Mouse (Mus musculus) erythroblast, embryonic 14.5 days (primary cell): ENCODE results near the gene B3gnt3. TPM values are rescaled to one million over a fixed set of nuclear protein-coding genes. Genes with fewer than 3 reads are reported as not detected.

ENCODE experiments used
- H3K27me3 ChIP-seq: 2 replicates; pipeline ENCODE4 v1.6.1; 2012; ENCODE audit warnings: inconsistent platforms; ENCODE audit not compliant: control insufficient read depth
- H3K36me3 ChIP-seq: 2 replicates; pipeline ENCODE4 v1.6.1; 2012; ENCODE audit warnings: mild to moderate bottlenecking, inconsistent platforms; ENCODE audit not compliant: control insufficient read depth
- H3K4me1 ChIP-seq: 2 replicates; pipeline ENCODE4 v1.6.1; 2012; ENCODE audit warnings: inconsistent platforms; ENCODE audit not compliant: control insufficient read depth
- H3K4me3 ChIP-seq: replicated peaks from 2 replicates; pipeline ENCODE3; 2012; ENCODE audit warnings: moderate library complexity, mild to moderate bottlenecking, inconsistent platforms
- H3K9me3 ChIP-seq: 2 replicates; pipeline ENCODE4 v1.6.1; 2012; ENCODE audit warnings: low read length, inconsistent platforms, mixed read lengths; ENCODE audit not compliant: control insufficient read depth
- GATA1 ChIP-seq: IDR thresholded peaks from 2 replicates; pipeline ENCODE4 v1.6.1; 2012; ENCODE audit warnings: low read length, inconsistent platforms, mixed read lengths
- TAL1 ChIP-seq: IDR thresholded peaks from 3 replicates; pipeline ENCODE4 v1.6.1; 2012; ENCODE audit warnings: low read length, inconsistent platforms, mixed read lengths
- polyA plus RNA-seq: library from polyadenylated mRNA; stranded (reverse); fragments of >175 nt; gene quantifications from 2 replicates; pipeline ENCODE4 v1.2.3, GENCODE M21; 2012

Gene B3gnt3
- polyA plus RNA-seq, 1 experiment = 3.4 TPM

DNA sequence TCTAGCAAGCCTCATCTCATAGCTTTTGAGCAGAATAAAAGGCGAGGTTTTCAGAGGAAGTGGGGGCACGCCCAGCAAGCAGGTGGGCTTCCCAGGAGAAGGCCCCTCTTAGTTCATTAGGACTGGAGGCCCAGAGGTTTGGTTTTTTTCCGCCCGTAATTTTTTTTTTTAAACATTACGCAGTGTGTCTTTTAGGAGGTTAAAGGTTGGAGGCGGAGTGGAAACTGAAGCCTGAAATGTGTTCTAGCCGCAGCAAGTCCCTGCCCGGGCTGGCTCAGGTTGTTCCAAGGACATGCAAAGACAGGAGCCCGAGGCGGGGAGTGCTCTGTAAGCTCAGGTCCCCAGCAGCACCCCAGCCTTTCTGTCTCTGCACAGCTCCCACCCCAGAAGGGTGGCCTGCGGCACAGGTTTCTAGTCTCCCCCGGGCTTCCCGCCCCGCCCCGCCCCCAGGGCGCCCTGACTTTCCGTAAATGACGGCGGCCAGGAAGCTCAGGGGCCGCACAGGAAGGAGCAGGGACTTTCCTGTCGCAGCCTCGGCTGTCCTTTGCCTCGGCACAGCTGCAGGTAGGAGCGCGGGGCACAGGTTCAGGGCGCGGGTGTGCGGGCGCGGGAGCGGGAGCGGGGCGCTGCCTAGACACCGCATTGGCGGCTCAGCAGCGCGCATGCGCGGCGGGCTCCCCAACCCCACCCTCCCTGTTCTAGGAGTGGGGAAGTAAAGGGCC lies 25.4 kb downstream of the B3gnt3 start, which contains the start of gene Jak3:
Jak3 (plus strand) TSS at position 277 of the 722 bp plus-strand sequence.
- H3K9me3 ChIP-seq = peaks cover 15% of the 10 kb centered on the region
- peaks cover 34% of the 10 kb centered on the region for H3K4me1 ChIP-seq
- peaks cover 15% of the 10 kb centered on the region for H3K27me3 ChIP-seq
- TF ChIP-seq TAL1 (no peak), GATA1 (no peak)
- peak within 1 kb of the TSS; percentile 80 for H3K4me3 ChIP-seq
- H3K36me3 ChIP-seq = peaks cover 10% of the 10 kb centered on the region

DNA sequence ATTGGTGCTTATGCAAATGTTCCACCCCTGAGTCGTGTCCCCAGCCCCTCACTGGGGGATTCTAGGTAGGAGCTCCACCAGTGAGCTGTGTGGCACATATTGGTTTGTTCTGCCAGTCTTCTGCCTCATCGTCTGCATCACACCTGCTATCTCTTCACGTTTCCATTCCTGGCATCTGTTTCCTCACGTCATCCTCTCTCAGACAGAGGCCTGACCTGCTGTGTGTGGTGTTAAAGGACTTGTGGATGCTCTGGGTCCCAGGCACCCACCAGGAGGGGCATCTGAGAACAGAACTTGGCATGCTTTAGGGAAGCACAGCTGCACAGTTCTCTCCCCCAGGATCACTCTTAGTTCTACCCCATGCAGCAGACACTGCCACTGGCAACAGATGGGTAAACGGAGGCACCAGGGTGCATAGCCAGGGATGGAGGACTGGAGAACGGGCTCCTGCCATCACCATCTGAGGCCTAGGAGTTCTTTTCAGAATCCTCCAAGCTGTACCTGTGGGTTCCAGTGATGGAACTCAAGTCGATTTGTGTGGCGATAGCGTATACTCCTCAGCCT lies 26.1 kb downstream of the B3gnt3 start:
- peaks cover 7% of the 10 kb centered on the region for H3K36me3 ChIP-seq
- peaks cover 19% of the 10 kb centered on the region for H3K27me3 ChIP-seq
- peaks cover 39% of the 10 kb centered on the region for H3K4me1 ChIP-seq
- no peak for TF ChIP-seq TAL1
- TF ChIP-seq GATA1 = no peak
- peak overlapping the region; percentile 80 for H3K4me3 ChIP-seq
- peaks cover 14% of the 10 kb centered on the region for H3K9me3 ChIP-seq

DNA sequence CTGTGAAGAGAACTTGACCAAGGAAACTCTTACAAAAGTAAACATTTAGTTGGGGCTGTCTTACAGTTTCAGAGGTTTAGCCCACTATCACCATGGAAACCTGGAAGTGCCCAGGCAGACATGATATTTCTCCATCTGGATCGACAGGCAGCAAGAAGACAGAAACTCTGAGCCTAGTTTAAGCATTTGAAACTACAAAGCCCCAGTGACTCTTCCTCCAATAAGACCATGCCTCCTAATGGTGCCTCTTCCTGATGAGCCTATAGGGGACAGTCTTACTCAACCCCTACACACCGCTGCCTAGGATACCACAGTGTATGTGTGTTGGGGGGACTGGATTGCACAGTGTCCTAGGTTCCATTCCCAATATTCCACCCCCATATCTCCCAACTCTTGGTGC lies 27.5 kb downstream of the B3gnt3 start:
- H3K27me3 ChIP-seq = peaks cover 27% of the 10 kb centered on the region
- no peak overlapping the region for H3K4me3 ChIP-seq
- H3K9me3 ChIP-seq = peaks cover 4% of the 10 kb centered on the region
- peaks cover 39% of the 10 kb centered on the region for H3K4me1 ChIP-seq
- H3K36me3 ChIP-seq = peaks cover 2% of the 10 kb centered on the region
- TF ChIP-seq GATA1 = no peak
- TF ChIP-seq TAL1 = no peak

DNA sequence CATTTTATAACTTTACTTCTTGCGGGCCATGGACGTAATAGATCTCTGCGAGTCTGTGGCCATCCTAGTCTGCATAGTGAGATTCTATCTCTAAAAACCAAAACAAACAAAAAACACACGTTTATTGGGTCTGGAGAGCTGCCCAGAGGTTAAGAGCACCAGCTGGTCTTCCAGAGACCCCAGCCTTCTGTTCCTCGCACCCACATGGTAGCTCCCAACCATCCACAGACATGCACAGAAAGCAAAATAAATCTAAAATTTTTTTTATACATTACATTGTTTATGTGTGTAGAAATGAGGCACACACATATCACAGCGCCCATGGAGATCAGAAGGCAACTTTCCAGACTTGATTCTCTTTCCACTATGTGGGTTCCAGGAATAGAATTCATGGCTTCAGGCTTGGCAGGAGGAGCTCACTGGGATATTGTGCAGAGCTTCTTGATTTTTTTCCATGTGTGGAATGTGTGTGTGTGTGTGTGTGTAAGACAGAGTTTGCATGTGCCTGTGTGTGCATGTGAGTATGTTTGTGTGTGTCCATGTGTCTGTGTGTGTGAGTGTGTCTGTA lies 29.3 kb downstream of the B3gnt3 start:
- H3K9me3 ChIP-seq = no peaks in the 10 kb centered on the region
- TF ChIP-seq TAL1 = no peak
- no peak for TF ChIP-seq GATA1
- H3K4me1 ChIP-seq = peaks cover 31% of the 10 kb centered on the region
- H3K36me3 ChIP-seq = no peaks in the 10 kb centered on the region
- peaks cover 43% of the 10 kb centered on the region for H3K27me3 ChIP-seq
- H3K4me3 ChIP-seq = peak overlapping the region; percentile 59

DNA sequence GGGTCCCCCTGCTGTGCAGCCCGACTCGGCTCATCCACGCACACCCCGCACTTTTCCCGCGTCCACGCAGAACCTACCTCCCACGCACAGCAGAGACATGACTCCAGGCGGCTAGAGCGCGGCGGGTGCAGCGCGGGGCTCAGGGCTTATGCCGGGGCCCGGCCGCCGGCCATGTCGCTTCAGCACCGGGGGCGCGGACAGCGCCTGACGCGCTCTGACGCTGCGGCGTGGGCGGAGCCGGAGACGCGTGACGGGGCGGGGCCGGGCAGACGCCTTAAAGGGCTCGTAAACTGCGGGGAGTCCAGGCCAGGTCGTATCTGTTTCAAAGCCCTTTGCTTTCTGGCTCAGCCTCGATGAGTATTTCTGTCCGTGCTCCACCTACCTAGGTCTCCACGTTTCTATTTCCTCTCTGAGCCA lies 30.0 kb downstream of the B3gnt3 start, which contains the start of gene Unc13a:
Unc13a (minus strand) TSS at position 209 of the 417 bp plus-strand sequence.
- Histone ChIP-seq H3K4me3 (peak within 1 kb of the TSS; percentile 59), H3K4me1 (peaks cover 25% of the 10 kb centered on the region), H3K36me3 (no peaks in the 10 kb centered on the region), H3K9me3 (no peaks in the 10 kb centered on the region), H3K27me3 (peaks cover 50% of the 10 kb centered on the region)
- TF ChIP-seq TAL1 = no peak
- no peak for TF ChIP-seq GATA1

DNA sequence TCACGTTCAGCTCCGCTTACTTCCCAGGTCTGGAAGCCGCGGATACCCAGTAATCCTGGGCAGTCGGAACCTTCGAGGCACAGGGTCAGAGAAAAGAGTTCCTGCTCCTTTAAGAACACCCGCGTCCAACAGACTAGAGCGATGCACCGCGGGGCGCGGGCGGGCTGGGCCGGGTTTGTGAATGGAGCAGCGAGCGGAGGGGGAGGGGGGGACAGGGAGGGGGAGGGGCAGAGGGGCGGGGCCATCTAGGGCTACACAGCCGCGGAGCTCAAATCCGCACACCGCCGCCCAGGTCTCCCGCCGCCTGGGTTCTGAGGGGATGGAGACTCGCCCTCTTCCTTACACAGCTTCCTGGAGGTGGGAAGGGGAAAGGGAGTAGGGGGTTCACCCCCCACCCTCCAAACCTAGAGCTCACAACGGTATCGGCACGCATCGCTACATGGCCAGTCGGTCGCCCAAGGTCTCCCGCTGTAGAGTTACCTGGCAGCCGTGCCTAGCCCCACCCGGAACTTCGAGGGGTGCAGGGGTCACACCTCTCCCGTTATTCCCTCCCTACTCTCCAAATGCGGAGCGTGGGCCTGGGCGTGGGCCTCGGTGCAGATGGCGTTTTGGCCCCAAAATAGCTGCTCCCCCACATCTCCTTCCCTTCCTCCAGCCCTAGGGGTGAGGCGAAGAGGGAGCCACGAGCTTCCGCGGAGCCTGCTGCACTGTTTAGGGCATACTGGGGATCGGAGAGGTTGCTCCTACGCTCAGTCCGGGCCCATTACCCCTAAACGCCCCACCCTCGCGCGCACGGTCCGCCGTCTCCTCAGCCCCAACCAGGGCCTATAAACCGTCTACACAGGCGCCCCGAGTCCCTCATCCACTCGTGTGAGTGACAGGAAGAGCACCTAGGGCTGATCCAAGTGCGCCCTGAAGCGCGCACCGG lies 30.7 kb downstream of the B3gnt3 start:
- Histone ChIP-seq H3K4me1 (peaks cover 23% of the 10 kb centered on the region), H3K27me3 (peaks cover 57% of the 10 kb centered on the region), H3K36me3 (no peaks in the 10 kb centered on the region), H3K9me3 (no peaks in the 10 kb centered on the region), H3K4me3 (peak overlapping the region; percentile 59)
- TF ChIP-seq GATA1 = no peak
- no peak for TF ChIP-seq TAL1

DNA sequence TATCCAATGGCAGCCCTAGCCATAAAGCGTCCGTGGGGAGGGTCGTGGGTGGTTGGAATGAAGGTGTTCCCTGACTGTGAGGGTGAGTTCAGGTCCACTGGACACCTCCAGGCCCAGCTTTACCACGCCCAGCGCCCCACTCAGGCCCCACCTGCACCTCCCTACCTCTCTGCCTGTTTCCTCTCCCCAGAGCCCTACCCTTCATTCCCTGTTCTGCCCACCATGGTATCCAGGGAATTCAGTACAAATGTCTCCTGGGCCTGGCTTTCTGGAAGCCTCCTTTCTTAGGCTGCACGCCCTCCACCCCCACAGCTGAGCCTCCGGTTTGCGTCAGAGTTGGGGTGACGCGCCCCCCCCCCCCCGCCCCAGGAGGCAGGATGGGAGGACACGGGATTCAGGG lies 31.4 kb downstream of the B3gnt3 start:
- Histone ChIP-seq H3K9me3 (no peaks in the 10 kb centered on the region), H3K4me1 (peaks cover 23% of the 10 kb centered on the region), H3K36me3 (no peaks in the 10 kb centered on the region), H3K4me3 (no peak overlapping the region), H3K27me3 (peaks cover 60% of the 10 kb centered on the region)
- TF ChIP-seq TAL1 (no peak), GATA1 (no peak)

GRCm38 (mm10) chr8:71668220-71668975 lies 33.2 kb downstream of the B3gnt3 start:
- Histone ChIP-seq H3K4me3 (no peak overlapping the region), H3K9me3 (no peaks in the 10 kb centered on the region), H3K36me3 (no peaks in the 10 kb centered on the region), H3K4me1 (peaks cover 23% of the 10 kb centered on the region), H3K27me3 (peaks cover 64% of the 10 kb centered on the region)
- TF ChIP-seq GATA1 (no peak), TAL1 (no peak)
